Mouse (Mus musculus): ENCODE data around the gene Calhm6. TPM values are rescaled to one million over a fixed set of nuclear protein-coding genes. Genes with fewer than 3 reads are reported as not detected.

Gene Calhm6
- total and polyA plus RNA-seq, 3 experiments: 0.17 to 0.58 (median 0.29) TPM

GRCm38 (mm10) chr10:34171660-34172059 is 43.9 kb upstream of the Calhm6 start:
- peak; percentile 57 for TF ChIP-seq ETS1 (conservative IDR thresholded peaks at IDR 0.05; ENCODE audit: low read depth, low read length)
- TF ChIP-seq MAFK (IDR thresholded peaks at IDR 0.05; ENCODE audit: insufficient replicate concordance, low read length): peak; percentile 56; the same call in 1 of the 2 replicates
- no peak for TF ChIP-seq NELFE (IDR thresholded peaks at IDR 0.05; ENCODE audit: low read depth, low read length)
- peak; percentile 90 for TF ChIP-seq EP300 (IDR thresholded peaks at IDR 0.05; ENCODE audit: low read length)
- TF ChIP-seq JUND (conservative IDR thresholded peaks at IDR 0.05; ENCODE audit: low read depth, low read length): peak; percentile 18; the same call in 1 of the 2 replicates
- TF ChIP-seq TCF12 (IDR thresholded peaks at IDR 0.05; ENCODE audit: low read depth, low read length): peak; percentile 30; the same call in 1 of the 2 replicates
- TF ChIP-seq MAZ (IDR thresholded peaks at IDR 0.05; ENCODE audit: low read depth, low read length): no peak
- peak; percentile 84 for TF ChIP-seq IRF4 (IDR thresholded peaks at IDR 0.05; ENCODE audit: low read depth, low read length)
- TF ChIP-seq UBTF (IDR thresholded peaks at IDR 0.05; ENCODE audit: low read depth, low read length): no peak
- TF ChIP-seq BHLHE40 (IDR thresholded peaks at IDR 0.05; ENCODE audit: low read depth, low read length): peak; percentile 51
- peak; percentile 54; the same call in 1 of the 2 replicates for TF ChIP-seq ZNF384 (IDR thresholded peaks at IDR 0.05; ENCODE audit: low read depth, low read length)
- peak; percentile 19; the same call in 1 of the 2 replicates for TF ChIP-seq MAX (IDR thresholded peaks at IDR 0.05; ENCODE audit: low read length)
- in situ Hi-C loops (cut with MboI; ENCODE audit: low pct_ligation_motif_present, low pct_unique_long_range_greater_than_20kb, low sequenced_read_pairs) (no loop called here), dilution Hi-C loops (cut with MboI; ENCODE audit: extremely low pct_ligation_motif_present, extremely low pct_unique_long_range_greater_than_20kb, low sequenced_read_pairs) (no loop called here)
- no peaks in the 10 kb centered on the region for H3K27me3 ChIP-seq (replicated peaks)
- no peaks in the 10 kb centered on the region for H3K36me3 ChIP-seq (replicated peaks in 1 of 2; ENCODE audit: control insufficient read depth in 1 of 2, insufficient read depth in 1 of 2, low read length in 1 of 2)
- peak overlapping the region; percentile 47; the same call in 1 of the 2 replicates for H3K4me2 ChIP-seq (ENCODE audit: insufficient read depth, low read depth, poor library complexity, severe bottlenecking)
- H3K9me3 ChIP-seq (replicated peaks; ENCODE audit: low read length): no peaks in the 10 kb centered on the region
- no peak overlapping the region for H3K9ac ChIP-seq (ENCODE audit: insufficient read depth, low read depth)
- H3K4me3 ChIP-seq (replicated peaks in 1 of 3; ENCODE audit: low read depth in 2 of 3, low read length in 2 of 3, poor library complexity in 1 of 3): no peak overlapping the region
- no peak overlapping the region for H3K27ac ChIP-seq (ENCODE audit: insufficient read depth, low read depth)
- peaks cover 4 to 37% of the 10 kb centered on the region in 2 experiments; a peak in 3 of 4 replicates for H3K4me1 ChIP-seq (ENCODE audit: control insufficient read depth in 1 of 2, insufficient read depth in 2 of 2)
- H3K79me2 ChIP-seq (replicated peaks; ENCODE audit: control insufficient read depth, extremely low read depth, insufficient read depth, poor library complexity, severe bottlenecking): no peaks in the 10 kb centered on the region
- DNase-seq (ENCODE audit: extremely low read depth): peak; percentile 79

- no peak for TF ChIP-seq HCFC1 (IDR thresholded peaks at IDR 0.05; ENCODE audit: low read depth, low read length)
- TF ChIP-seq NELFE (IDR thresholded peaks at IDR 0.05; ENCODE audit: low read depth, low read length): no peak
- TF ChIP-seq MEF2A (IDR thresholded peaks at IDR 0.05; ENCODE audit: borderline replicate concordance, low read depth, low read length): no peak
- TF ChIP-seq EP300 (IDR thresholded peaks at IDR 0.05; ENCODE audit: low read length): no peak
- peak; percentile 15 for TF ChIP-seq SMC3 (IDR thresholded peaks at IDR 0.05; ENCODE audit: low read depth, low read length)
- no peak for TF ChIP-seq IRF4 (IDR thresholded peaks at IDR 0.05; ENCODE audit: low read depth, low read length)
- TF ChIP-seq SIN3A (IDR thresholded peaks at IDR 0.05; ENCODE audit: low read length): no peak
- TF ChIP-seq ZKSCAN1 (IDR thresholded peaks at IDR 0.05; ENCODE audit: borderline replicate concordance, low read depth, low read length): no peak
- no peak for DNase-seq (ENCODE audit: extremely low read depth)
- dilution Hi-C loops (cut with MboI; ENCODE audit: extremely low pct_ligation_motif_present, extremely low pct_unique_long_range_greater_than_20kb, low sequenced_read_pairs): no loop called here
- Histone ChIP-seq H3K4me3 (replicated peaks in 1 of 3; ENCODE audit: low read depth in 2 of 3, low read length in 2 of 3, poor library complexity in 1 of 3) (no peak overlapping the region), H3K4me2 (ENCODE audit: insufficient read depth, low read depth, poor library complexity, severe bottlenecking) (no peak overlapping the region), H3K27ac (ENCODE audit: insufficient read depth, low read depth) (no peak overlapping the region), H3K9ac (ENCODE audit: insufficient read depth, low read depth) (no peak overlapping the region), H3K4me1 (ENCODE audit: control insufficient read depth in 1 of 2, insufficient read depth in 2 of 2) (peaks cover 4 to 34% of the 10 kb centered on the region in 2 experiments; a peak in 3 of 4 replicates), H3K27me3 (replicated peaks) (no peaks in the 10 kb centered on the region), H3K79me2 (replicated peaks; ENCODE audit: control insufficient read depth, extremely low read depth, insufficient read depth, poor library complexity, severe bottlenecking) (no peaks in the 10 kb centered on the region), H3K9me3 (replicated peaks; ENCODE audit: low read length) (no peaks in the 10 kb centered on the region), H3K36me3 (replicated peaks in 1 of 2; ENCODE audit: control insufficient read depth in 1 of 2, insufficient read depth in 1 of 2, low read length in 1 of 2) (no peaks in the 10 kb centered on the region)
- in situ Hi-C loops (cut with MboI; ENCODE audit: low pct_ligation_motif_present, low pct_unique_long_range_greater_than_20kb, low sequenced_read_pairs): no loop called here
These were observed 43.4 kb upstream of the Calhm6 start for GRCm38 (mm10) chr10:34171191-34171590.
